Mouse (Mus musculus): ENCODE measurements around the gene Herpud2.

- TF ChIP-seq CTCF (IDR thresholded peaks at IDR 0.05; ENCODE audit: borderline replicate concordance, control insufficient read depth, extremely low read depth, insufficient read depth, low read length, poor library complexity) (no peak), POLR2A (IDR thresholded peaks at IDR 0.05; ENCODE audit: control insufficient read depth, extremely low read depth, insufficient read depth, low read length, poor library complexity) (no peak)
Measured at GRCm38 (mm10) chr9:25076505-25076904, 75.1 kb downstream of the Herpud2 start.
